Mouse (Mus musculus): Measurements from ENCODE around the gene Syt8.

The Syt8 gene

DNA sequence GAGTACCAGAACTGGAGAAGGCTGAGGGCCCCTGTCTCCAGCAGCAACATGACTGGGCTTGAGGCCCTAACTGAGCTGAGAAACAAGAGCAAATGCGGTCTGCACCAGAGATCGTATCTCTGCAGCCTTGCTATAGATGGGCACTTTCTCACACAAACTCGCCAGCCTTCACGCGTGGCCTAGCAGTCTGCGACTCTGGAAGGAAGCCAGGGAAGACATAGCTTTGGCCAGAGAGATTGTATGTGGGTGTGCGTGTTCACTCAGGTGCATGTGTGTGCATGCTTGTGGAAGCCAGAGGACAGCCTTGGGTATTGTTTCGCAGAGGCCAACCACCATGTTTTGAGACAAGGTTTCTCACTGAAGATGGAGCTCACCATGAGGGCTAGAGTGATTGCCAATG is 26.0 kb upstream of the Syt8 start:
- no peak for DNase-seq (ENCODE audit: low spot score)

GRCm38 (mm10) chr7:142409603-142410002 is 25.0 kb upstream of the Syt8 start:
- no peak for DNase-seq (ENCODE audit: low spot score)

DNA sequence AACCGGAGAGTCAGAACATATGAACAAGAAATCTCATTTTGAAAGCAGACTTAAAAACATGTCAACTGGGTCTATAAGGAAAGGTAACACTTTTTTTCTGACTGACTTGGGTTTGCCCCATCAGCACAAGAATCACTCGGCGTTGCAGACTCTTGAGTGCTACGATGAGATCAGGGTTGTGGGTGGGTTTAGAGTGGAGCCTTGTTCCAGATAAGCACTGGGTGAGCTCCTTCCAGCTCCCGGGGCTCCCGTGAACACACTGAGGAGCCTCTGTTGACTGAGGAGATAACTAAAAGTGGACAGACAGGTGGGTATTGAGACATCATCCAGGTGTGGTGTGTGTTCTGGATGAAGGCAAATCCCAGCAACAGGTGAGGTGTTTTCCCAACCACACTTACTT is 21.4 kb upstream of the Syt8 start:
- no peak for DNase-seq (ENCODE audit: low spot score)

DNA sequence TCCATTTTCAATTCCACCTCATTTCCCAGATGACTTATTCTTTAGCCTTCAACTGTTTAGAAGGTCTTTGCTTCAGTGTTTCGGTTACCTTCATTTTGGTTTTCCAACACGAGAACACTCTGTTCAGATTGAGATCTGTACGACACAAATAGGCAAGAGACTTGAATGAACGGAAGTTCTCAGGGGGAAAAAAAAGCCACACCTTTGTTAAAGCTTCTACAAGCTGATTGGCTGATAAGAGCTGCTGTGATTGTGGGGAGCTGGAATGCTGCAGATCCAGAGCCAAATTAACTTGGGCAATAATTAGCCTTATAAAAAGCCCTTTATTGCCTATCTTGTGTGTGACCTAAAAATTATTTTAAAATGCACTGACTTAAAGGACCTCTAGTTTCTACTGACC is 19.3 kb upstream of the Syt8 start:
- DNase-seq (ENCODE audit: low spot score), result no peak

DNA sequence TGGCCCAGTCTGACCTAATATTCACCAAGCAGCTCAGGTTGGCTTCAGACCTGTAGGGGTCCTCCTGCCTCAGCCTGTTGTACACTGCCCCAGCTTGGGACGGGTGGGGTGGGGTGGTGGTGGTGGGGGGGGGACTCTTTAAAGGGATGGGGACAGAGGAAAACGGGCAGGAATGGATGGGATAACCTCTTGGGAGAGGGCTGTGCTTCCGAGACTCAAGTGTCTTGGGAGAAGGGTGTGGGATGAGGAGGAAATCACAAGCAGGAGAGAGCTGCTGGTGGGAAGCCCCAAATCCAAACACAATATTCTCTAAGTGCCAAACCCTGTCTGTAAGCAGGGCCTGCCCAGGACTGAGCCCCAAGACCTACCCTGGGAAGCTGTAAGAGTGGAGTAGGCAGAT is 18.4 kb upstream of the Syt8 start:
- no peak for DNase-seq (ENCODE audit: low spot score)

DNA sequence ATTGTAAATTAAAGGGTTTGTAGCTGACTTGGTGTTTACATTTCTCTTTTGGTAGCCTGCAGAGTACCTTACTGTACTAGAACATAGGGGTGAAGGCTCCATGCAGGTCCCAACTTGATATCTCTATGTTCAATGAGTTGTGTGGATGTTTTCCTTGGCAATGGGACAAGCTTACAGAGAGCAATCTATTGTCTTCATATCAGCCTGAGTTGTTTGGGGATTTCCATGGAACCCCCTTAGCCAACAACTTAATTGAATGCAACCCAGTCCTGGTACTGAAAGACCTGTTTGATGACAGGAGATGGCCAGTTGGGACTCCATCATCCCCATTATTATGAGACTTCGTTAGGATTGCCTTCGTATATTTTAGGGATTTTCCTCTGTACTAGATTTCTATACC is 16.6 kb upstream of the Syt8 start:
- DNase-seq (ENCODE audit: low spot score), result no peak

- DNase-seq (ENCODE audit: low spot score), result no peak
Observed at GRCm38 (mm10) chr7:142418679-142419078, 16.0 kb upstream of the Syt8 start.

GRCm38 (mm10) chr7:142419887-142420286 is 14.8 kb upstream of the Syt8 start:
- DNase-seq (ENCODE audit: low spot score), result no peak

- DNase-seq (ENCODE audit: low spot score), result no peak
Observed at GRCm38 (mm10) chr7:142421826-142422225, 12.8 kb upstream of the Syt8 start.

GRCm38 (mm10) chr7:142425641-142426213 is 8.9 kb upstream of the Syt8 start:
- DNase-seq (ENCODE audit: low spot score), result no peak

DNA sequence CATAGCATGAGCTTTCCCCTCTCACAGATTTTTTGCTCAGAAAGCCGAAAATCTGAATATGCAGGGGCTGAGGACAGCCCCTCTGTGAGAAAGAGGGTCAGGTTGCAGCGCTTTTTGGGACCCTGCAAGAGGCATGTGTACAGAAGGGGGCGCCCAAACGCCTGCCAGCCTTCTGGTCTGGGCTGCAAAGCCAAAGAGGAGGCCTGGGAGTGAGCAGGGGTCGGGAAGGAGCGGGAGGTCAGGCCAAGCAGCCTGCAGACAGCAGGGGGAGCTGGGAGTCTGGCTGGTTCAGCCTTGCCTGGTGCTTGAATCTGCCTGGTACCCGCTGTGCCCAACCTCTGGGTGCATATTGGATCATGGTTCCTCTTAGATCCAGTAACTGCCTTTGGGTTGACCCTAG is 6.4 kb upstream of the Syt8 start:
- no peak for DNase-seq (ENCODE audit: low spot score)

DNA sequence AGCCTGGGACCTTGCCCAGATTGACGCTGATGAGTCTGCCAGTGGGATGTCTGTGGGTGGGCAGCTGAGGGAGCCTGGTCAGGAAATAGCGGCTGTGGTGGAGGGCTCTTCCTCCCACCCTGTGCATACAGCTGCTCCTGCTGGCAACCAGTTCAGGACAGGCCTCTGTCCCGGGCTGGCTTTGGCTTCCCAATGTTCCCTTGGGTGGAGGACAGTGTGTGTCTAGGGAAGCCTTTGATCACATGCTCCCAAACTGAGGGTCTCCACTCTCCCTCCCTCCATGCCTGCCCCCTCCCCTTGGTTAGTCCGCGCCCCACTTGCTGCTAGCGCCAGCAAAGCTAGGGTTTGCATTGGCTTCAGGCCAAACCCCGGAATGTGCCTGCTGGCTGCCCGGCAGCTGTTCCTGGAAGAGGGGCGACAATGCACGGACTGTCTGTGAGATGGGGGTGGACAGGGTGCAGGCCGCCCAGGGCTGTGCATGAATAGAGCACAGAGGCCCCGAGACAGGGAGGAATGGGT is 4.4 kb upstream of the Syt8 start:
- DNase-seq (ENCODE audit: low spot score), result no peak

- DNase-seq (ENCODE audit: low spot score), result no peak
Observed at GRCm38 (mm10) chr7:142431106-142431505, 3.5 kb upstream of the Syt8 start.

- no peak for DNase-seq (ENCODE audit: low spot score)
Observed at GRCm38 (mm10) chr7:142433623-142434022, 1.0 kb upstream of the Syt8 start.

- DNase-seq (ENCODE audit: low spot score), result peak; percentile 51
Observed at GRCm38 (mm10) chr7:142435524-142435923, 874 bp downstream of the Syt8 start.

- no peak for DNase-seq (ENCODE audit: low spot score)
Observed at GRCm38 (mm10) chr7:142437324-142437723, 2.7 kb downstream of the Syt8 start.

- no peak for DNase-seq (ENCODE audit: low spot score)
Observed at GRCm38 (mm10) chr7:142439966-142440365, 5.3 kb downstream of the Syt8 start.

- DNase-seq (ENCODE audit: low spot score), result no peak
Observed at GRCm38 (mm10) chr7:142440657-142441114, 6.0 kb downstream of the Syt8 start.

DNA sequence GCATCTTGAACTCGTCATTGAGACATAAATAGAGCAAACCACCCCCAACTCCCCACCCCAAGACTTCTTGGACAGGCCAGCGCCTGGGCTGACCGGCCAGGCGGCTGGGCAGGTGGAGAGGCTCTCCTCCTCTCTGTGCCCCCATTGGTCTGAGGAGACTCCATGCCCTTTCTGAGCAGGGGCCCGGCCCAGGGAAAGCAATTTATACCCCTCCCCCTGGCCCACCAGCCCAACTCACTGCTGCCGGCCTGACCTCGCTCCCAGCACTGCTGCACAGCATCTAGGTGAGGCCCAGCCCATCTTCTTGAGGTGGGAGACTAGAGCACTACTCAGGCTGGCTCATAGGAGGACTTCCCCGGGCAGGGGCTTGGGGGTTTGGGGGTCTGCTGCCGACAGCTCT is 6.9 kb downstream of the Syt8 start, which contains the start of gene Tnni2:
Gene Tnni2 (plus strand): TSS at position 224 of the 400 bp plus-strand sequence.
- no peak for DNase-seq (ENCODE audit: low spot score)

- no peak for DNase-seq (ENCODE audit: low spot score)
Observed at GRCm38 (mm10) chr7:142442081-142442907, 7.6 kb downstream of the Syt8 start.

GRCm38 (mm10) chr7:142442908-142443420 is 8.3 kb downstream of the Syt8 start:
- DNase-seq (ENCODE audit: low spot score), result no peak

DNA sequence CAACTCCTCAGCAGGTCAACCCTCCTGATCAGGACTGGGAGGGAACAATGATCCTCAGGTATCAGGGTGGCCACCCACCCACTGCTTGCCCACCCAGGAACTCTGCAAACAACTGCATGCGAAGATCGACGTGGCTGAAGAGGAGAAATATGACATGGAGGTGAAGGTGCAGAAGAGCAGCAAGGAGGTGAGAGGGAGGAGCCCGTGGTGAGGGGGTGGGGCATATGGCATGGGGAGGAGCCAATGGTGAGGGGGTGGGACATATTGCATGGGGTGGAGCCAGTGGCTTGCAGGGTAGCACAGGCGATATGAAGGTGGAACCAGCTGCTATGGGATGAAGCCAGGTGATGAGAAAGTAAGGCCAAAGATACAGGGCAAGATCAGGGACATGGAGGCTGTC is 8.8 kb downstream of the Syt8 start:
- DNase-seq (ENCODE audit: low spot score), result no peak

- DNase-seq (ENCODE audit: low spot score), result no peak
Observed at GRCm38 (mm10) chr7:142444171-142444570, 9.5 kb downstream of the Syt8 start.

Data from layer of hippocampus, adult 9-10 months (tissue).